Mouse (Mus musculus) midbrain, embryonic 12.5 days (tissue): ENCODE data around the gene Cited1. TPM values are rescaled to one million over a fixed set of nuclear protein-coding genes. Genes with fewer than 3 reads are reported as not detected.
"Not testable (repeated sequence)": the region's sequence is repeated elsewhere in the genome, so short reads cannot be mapped to it uniquely, and the experiment has no call there.

Experiments used
- ATAC-seq: fragments of 200-750 bp; cut with Nextera tagmentation; 2 replicates; pipeline ENCODE4 v1.8.0; 2017; ENCODE audit warnings: low read depth, moderate TSS enrichment, moderate library complexity; ENCODE audit not compliant: low FRiP score
- H3K27ac ChIP-seq: fragments of 300-500 bp; sonication (generic); replicated peaks from 2 replicates; pipeline ENCODE4 v1.5.1; 2016; ENCODE audit warnings: mild to moderate bottlenecking
- H3K27me3 ChIP-seq: fragments of 300-500 bp; sonication (generic); 2 replicates; pipeline ENCODE4 v1.6.1; 2016; ENCODE audit warnings: mild to moderate bottlenecking
- H3K36me3 ChIP-seq: fragments of 300-500 bp; sonication (generic); 2 replicates; pipeline ENCODE4 v1.6.1; 2016
- H3K4me1 ChIP-seq: fragments of 300-500 bp; sonication (generic); 2 replicates; pipeline ENCODE4 v1.6.1; 2016
- H3K4me2 ChIP-seq: fragments of 300-500 bp; sonication (generic); replicated peaks from 2 replicates; pipeline ENCODE4 v1.6.1; 2016; ENCODE audit warnings: mild to moderate bottlenecking, moderate library complexity
- H3K4me3 ChIP-seq: fragments of 300-500 bp; sonication (generic); 2 replicates; pipeline ENCODE4 v1.5.1; 2016; ENCODE audit warnings: mild to moderate bottlenecking
- H3K9ac ChIP-seq: fragments of 300-500 bp; sonication (generic); replicated peaks from 2 replicates; pipeline ENCODE4 v1.6.1; 2016; ENCODE audit warnings: mild to moderate bottlenecking, moderate library complexity
- H3K9me3 ChIP-seq: fragments of 300-500 bp; sonication (generic); 2 replicates; pipeline ENCODE4 v1.6.1; 2016; ENCODE audit warnings: mild to moderate bottlenecking
- WGBS: fragments of 180-500 bp; shearing (Covaris S2); methylation state at CpG from one replicate; pipeline ENCODE4 v1.1.7; 2016; 5-methylcytosine and 5-hydroxymethylcytosine counted together
- polyA plus RNA-seq: library from polyadenylated mRNA; unstranded; fragments of >200 nt; fragmentation: Nextera tagmentation; extraction: Ambion mirVana; gene quantifications from 2 replicates; pipeline ENCODE4 v1.2.1, GENCODE M21; 2016

Cited1 gene
- polyA plus RNA-seq: 5.3 and 7.9 TPM in 2 replicates

GRCm38 (mm10) chrX:102251937-102252860, at the start of gene Cited1:
Cited1 (minus strand) TSS chrX:102252181.
- H3K4me3 ChIP-seq: peak within 1 kb of the TSS; percentile 53
- peaks cover 4% of the 10 kb centered on the region; the same call in 1 of the 2 replicates for H3K4me1 ChIP-seq
- H3K27ac ChIP-seq: peak within 1 kb of the TSS; percentile 30; the same call in 1 of the 2 replicates
- no peaks in the 10 kb centered on the region for H3K36me3 ChIP-seq
- H3K9ac ChIP-seq: peak within 1 kb of the TSS; percentile 53
- peak; percentile 87 for ATAC-seq
- H3K9me3 ChIP-seq: no peaks in the 10 kb centered on the region
- peaks cover 71% of the 10 kb centered on the region for H3K27me3 ChIP-seq
- peak within 1 kb of the TSS; percentile 82 for H3K4me2 ChIP-seq
- 18% methylated on average over 44 of the region's 44 CpGs for WGBS

DNA sequence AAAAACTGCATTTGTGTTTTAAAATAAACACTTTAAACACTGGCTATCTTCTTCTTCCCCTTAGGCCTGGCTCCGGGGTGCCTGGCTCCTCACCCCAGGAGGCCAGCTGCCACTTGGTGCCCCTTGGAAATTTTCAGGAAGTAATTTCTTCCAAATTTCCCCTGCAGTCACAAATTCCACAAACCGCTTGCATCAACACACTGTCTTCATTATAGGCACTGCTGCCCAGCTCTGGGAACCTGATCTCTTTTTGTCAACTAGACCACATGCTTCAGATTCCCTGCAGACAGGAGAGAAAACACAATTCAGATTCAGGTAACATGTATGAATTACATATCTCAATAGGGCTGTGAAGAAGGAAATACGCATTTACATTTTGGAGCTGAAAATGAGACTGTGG, 32.9 kb upstream of the Cited1 start:
- WGBS: 80% methylated on average over 3 of the region's 3 CpGs
- Histone ChIP-seq H3K36me3 (no peaks in the 10 kb centered on the region), H3K4me1 (no peaks in the 10 kb centered on the region), H3K9ac (no peak overlapping the region), H3K4me3 (no peak overlapping the region), H3K4me2 (no peak overlapping the region), H3K27me3 (peaks cover 31% of the 10 kb centered on the region), H3K27ac (no peak overlapping the region), H3K9me3 (no peaks in the 10 kb centered on the region)
- no peak for ATAC-seq

DNA sequence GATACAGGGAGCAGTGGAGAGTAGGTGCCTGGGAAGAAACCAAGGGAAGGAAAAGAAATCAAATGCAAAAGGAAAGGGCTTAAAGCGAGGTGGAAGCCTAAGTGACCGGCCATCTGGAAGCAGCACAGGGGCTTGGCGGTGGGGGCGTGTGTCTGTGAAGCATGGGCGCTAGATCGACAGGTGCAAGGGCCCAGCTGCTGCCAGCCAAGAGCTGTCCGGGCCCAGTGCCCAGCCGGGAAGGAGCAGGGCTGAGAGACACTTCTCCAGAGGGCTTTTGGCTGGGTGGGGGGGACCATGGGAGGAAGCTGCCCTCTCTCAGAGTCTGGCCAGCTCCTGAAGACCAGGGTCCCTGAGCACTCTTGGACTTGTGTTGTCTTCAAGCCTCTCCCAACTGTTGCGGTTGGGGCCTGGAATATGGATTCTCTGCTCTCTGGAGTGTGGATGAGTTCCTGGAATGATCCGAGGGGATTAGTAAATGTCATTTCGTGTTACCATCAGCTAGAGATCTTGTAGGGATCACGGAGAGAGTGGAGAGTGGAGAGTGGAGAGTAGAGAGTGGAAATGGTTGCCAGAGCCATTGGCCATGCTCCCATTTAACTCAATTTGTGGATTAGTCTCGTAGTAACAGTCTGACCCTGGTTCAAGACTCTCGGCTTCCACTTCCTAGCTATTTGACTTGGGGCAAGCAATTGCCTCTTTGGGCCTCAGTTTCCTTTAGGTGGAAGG, 10.8 kb upstream of the Cited1 start:
- Histone ChIP-seq H3K4me1 (no peaks in the 10 kb centered on the region), H3K9ac (no peak overlapping the region), H3K27me3 (peaks cover 43% of the 10 kb centered on the region; the same call in 1 of the 2 replicates), H3K4me3 (no peak overlapping the region), H3K27ac (no peak overlapping the region), H3K9me3 (no peaks in the 10 kb centered on the region), H3K36me3 (no peaks in the 10 kb centered on the region), H3K4me2 (no peak overlapping the region)
- ATAC-seq: no peak
- WGBS: 87% methylated on average over 14 of the region's 14 CpGs

- Histone ChIP-seq H3K27me3 (peaks cover 43% of the 10 kb centered on the region; the same call in 1 of the 2 replicates), H3K4me1 (no peaks in the 10 kb centered on the region), H3K9me3 (no peaks in the 10 kb centered on the region), H3K36me3 (no peaks in the 10 kb centered on the region), H3K4me3 (no peak overlapping the region), H3K27ac (no peak overlapping the region), H3K4me2 (no peak overlapping the region), H3K9ac (no peak overlapping the region)
- WGBS: 99% methylated on average over 4 of the region's 4 CpGs
- no peak for ATAC-seq
These were observed 7.8 kb upstream of the Cited1 start for GRCm38 (mm10) chrX:102259772-102260171.

GRCm38 (mm10) chrX:102253892-102254291, 1.9 kb upstream of the Cited1 start:
- WGBS: 31% methylated on average over 7 of the region's 7 CpGs
- Histone ChIP-seq H3K27ac (no peak overlapping the region), H3K9me3 (no peaks in the 10 kb centered on the region), H3K27me3 (peaks cover 54% of the 10 kb centered on the region), H3K4me1 (peaks cover 4% of the 10 kb centered on the region; the same call in 1 of the 2 replicates), H3K4me2 (peak overlapping the region; percentile 43), H3K4me3 (no peak overlapping the region), H3K9ac (no peak overlapping the region), H3K36me3 (no peaks in the 10 kb centered on the region)
- no peak for ATAC-seq

- Histone ChIP-seq H3K27ac (peak overlapping the region; percentile 30; the same call in 1 of the 2 replicates), H3K4me3 (peak overlapping the region; percentile 53), H3K36me3 (no peaks in the 10 kb centered on the region), H3K4me2 (peak overlapping the region; percentile 82), H3K9ac (peak overlapping the region; percentile 53), H3K4me1 (peaks cover 4% of the 10 kb centered on the region; the same call in 1 of the 2 replicates), H3K27me3 (peaks cover 76% of the 10 kb centered on the region), H3K9me3 (no peaks in the 10 kb centered on the region)
- ATAC-seq: peak; percentile 64; the same call in 1 of the 2 replicates
- WGBS: 19% methylated on average over 74 of the region's 80 CpGs
These were observed 602 bp downstream of the Cited1 start for GRCm38 (mm10) chrX:102251221-102251936.

DNA sequence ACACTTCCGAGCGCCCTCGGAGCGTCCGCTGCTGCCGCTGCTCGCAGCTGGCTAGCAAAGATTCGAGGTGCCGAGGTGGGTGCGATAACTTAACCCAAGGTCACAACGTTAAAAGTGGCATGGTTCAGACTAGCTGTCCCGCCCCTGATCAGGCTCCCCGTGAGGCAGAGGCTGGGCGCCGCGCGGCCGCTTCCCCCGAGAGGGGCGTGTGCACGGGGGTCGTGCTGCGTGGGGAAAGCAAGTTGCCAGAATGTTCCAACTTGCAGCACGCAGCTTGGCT, 1.1 kb downstream of the Cited1 start:
- Histone ChIP-seq H3K27ac (no peak overlapping the region), H3K4me3 (peak overlapping the region; percentile 53), H3K9me3 (no peaks in the 10 kb centered on the region), H3K27me3 (peaks cover 76% of the 10 kb centered on the region), H3K4me1 (peaks cover 4% of the 10 kb centered on the region; the same call in 1 of the 2 replicates), H3K4me2 (peak overlapping the region; percentile 82), H3K9ac (peak overlapping the region; percentile 53; the same call in 1 of the 2 replicates), H3K36me3 (no peaks in the 10 kb centered on the region)
- 18% methylated on average over 21 of the region's 24 CpGs for WGBS
- ATAC-seq: no peak

- peaks cover 76% of the 10 kb centered on the region for H3K27me3 ChIP-seq
- no peaks in the 10 kb centered on the region for H3K9me3 ChIP-seq
- WGBS: 22% methylated on average over 63 of the region's 68 CpGs
- 0 out of 2 replicates have a peak overlapping the region, but pooled peaks have one; percentile 53 for H3K9ac ChIP-seq
- peak overlapping the region; percentile 53 for H3K4me3 ChIP-seq
- peak overlapping the region; percentile 82 for H3K4me2 ChIP-seq
- H3K4me1 ChIP-seq: peaks cover 4% of the 10 kb centered on the region; the same call in 1 of the 2 replicates
- H3K36me3 ChIP-seq: no peaks in the 10 kb centered on the region
- H3K27ac ChIP-seq: no peak overlapping the region
- ATAC-seq: no peak
These were observed 1.7 kb downstream of the Cited1 start for GRCm38 (mm10) chrX:102250150-102250890.

DNA sequence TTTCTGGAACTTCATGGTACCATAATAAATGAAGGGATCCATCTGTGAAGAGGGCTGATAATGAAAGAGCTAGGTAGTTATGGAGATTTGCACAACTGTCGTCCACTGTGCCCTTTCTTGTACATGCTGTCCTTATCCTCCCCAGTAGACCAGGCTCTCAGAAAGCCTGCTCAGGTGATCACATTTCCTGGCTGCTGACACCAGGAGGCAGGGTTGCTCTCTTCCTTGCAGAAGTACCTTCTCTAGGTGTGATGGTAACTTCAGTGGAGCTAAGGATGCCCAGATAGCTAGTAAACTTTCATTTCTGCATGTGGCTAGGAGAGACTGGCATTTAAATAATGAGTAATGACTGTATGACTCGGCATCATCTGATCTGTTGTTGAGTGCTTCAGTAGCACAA, 7.6 kb downstream of the Cited1 start:
- WGBS: 75% methylated on average over 2 of the region's 2 CpGs
- Histone ChIP-seq H3K4me3 (no peak overlapping the region), H3K4me1 (no peaks in the 10 kb centered on the region), H3K27ac (no peak overlapping the region), H3K9ac (no peak overlapping the region), H3K27me3 (peaks cover 34% of the 10 kb centered on the region), H3K4me2 (no peak overlapping the region), H3K36me3 (no peaks in the 10 kb centered on the region), H3K9me3 (no peaks in the 10 kb centered on the region)
- no peak for ATAC-seq

DNA sequence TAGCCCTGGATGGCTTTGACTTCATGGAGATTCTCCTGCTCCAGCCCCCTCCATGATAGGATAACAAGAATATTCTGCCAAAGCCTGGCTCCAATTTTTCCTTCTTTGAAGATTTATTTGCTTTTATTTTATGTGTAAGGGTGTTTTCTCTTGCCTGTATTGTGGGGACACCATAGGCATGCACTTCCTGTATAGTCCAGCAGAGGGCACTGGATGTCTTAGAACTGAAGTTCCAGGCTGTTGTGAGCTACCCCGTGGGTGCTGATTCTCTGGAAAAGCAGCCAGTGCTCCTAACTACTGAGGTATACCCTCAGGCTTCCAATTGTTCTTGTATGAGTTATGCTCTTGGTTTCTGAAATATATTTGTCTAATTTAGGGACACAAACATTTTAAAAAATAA, 32.9 kb downstream of the Cited1 start:
- ATAC-seq: no peak
- H3K4me2 ChIP-seq: no peak overlapping the region
- H3K27ac ChIP-seq: no peak overlapping the region
- H3K4me3 ChIP-seq: no peak overlapping the region
- WGBS: 12% methylated on average over 1 of the region's 1 CpGs
- no peaks in the 10 kb centered on the region for H3K4me1 ChIP-seq
- no peaks in the 10 kb centered on the region for H3K9me3 ChIP-seq
- H3K27me3 ChIP-seq: no peaks in the 10 kb centered on the region
- no peaks in the 10 kb centered on the region for H3K36me3 ChIP-seq
- H3K9ac ChIP-seq: no peak overlapping the region

- H3K27ac ChIP-seq, H3K9ac ChIP-seq, H3K36me3 ChIP-seq, H3K4me3 ChIP-seq, H3K9me3 ChIP-seq, H3K4me1 ChIP-seq, H3K27me3 ChIP-seq, H3K4me2 ChIP-seq, ATAC-seq: not testable (repeated sequence)
- WGBS: 41% methylated on average over 9 of the region's 9 CpGs
These were observed 36.6 kb downstream of the Cited1 start for GRCm38 (mm10) chrX:102215356-102215755.
